Mouse (Mus musculus): ENCODE results near the gene Adamts7.

The Adamts7 gene

DNA sequence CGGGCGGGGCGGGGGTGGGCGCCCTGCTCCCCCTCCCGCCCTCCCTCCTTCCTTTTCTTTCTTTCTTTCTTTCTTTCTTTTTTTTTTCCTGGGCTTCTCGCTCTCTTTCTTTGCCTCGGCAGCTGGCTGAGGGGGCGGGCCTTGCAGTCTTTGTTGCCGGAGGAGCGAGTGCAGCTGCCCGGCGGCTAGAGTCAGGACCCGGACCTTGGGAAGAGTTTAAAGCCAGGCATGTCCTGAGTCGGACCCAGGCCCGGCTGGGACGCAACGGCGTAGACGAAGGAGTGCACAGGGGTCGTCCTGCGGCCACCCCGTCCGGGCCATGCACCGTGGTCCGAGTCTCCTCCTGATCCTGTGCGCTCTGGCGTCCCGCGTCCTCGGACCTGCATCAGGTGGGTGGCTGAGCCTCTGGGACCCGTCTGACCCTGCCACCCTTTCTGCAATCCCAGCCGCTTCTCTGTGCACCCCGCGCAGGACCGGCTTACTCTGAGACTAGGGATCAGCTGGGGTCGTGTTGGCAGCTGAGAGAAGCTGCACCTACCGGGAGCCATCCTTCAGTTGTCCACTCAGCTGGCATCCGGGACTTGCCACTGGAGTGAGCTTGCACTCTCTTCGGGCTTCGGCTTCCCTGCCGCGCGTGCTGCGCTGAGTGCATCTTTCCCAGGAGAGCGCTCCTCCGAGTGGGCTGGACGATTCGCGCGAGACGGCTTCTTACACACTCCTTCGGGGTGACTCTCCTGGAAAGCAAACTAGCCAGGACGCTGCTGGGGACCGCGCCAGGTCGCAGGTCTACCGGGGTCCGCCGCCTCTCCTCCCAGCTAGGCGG, at the start of gene Adamts7:
Gene Adamts7 (plus strand): TSS at position 144 of the 823 bp plus-strand sequence.
- DNase-seq (ENCODE audit: low read depth, low spot score) = no peak

DNA sequence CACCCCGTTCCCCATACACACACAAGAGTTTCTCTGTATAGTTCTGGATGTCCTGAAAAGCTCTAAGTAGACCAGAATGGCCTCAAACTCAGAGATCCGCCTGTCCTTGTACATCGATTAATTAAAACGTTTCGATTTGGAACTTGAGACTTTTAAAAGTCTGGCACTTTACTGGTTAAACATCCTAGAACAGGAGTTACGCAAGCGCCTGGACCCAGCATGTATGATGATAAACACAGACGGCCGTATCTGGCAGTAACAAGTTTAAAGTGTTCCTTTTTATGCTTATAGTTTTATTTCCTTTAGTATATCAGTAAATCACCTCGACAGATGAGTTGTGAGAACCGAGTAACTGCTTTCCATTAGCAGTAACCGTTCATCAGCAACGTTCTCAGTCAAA, 49.7 kb upstream of the Adamts7 start:
- DNase-seq (ENCODE audit: low read depth, low spot score) = no peak

DNA sequence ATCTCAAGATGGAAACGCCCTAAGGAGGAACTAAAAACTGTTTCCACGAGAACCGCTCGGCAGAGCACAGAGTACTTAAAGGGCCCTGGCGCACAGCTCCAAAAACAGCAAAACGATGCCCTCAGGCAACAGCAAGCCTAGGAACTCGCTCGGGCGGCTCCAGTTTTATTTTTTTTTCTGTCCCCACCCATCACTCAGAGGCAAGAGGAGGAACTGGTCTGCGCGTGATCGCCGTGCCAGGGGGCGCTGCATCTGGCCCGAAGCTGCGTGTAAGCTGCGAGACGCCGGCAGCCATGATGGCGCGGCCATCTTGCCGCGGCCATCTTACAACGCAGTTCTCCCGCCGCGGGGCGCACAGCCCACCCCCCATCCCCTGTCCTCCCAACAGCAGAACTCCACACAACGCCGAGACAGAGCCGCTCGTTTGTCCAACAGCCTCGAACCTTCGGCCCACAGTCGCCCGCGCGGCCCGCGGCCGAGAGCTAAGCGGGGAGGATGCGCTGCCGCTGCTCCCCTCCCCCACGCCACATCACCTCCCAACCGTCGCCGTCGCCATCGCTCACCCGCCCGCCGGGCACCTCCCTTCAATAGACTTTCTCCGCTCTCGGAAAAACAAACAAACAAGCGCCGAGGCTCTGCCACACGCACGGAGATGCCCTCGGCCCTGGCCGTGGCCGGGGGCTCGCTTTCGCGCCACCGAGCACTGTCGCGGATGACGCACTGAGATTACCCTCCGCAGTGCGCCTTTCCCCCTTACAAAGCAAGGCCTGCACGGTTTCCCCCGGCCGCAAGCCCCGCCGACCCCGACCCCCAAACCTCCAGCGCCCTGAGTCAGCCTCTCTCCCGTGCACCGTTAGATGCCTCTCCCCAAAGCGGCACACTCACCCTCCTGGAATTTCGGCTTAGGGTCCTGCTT, 49.0 kb upstream of the Adamts7 start:
- DNase-seq (ENCODE audit: low read depth, low spot score) = peak; percentile 78

DNA sequence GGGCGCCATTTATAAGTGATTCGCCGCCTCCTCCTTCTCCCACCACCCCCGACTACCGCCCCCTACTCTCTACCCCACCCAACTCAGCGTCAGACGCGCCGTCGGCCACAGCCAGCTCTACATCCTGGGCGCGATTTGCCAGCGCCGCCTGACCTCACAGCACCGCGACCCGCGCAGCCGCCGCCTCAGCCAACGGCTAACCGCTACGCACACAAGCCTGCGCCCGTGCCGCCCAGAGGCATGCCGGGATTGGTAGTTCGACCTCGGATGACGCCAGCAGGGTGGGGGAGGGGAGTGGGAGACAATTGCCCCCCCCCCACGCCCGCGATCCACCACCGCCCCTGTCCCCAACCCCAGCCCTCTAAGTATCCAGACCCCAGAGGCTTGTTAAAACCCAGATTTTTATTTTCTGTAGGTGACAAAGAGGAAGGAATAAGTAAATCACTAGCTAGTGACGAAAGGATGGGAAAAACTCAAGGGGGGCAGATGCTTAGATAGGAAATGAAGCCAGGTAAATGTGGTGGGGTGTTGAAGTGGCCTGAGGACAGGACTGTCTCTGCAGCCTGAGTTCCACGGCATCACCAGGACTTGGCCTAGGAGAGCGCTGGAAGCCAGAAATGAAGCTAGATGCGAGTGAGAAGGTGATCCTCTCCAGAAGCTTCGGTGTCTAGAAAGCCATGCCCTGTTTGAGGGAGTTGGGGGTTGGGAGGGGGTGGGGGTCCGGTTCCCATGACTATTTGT, 48.1 kb upstream of the Adamts7 start, which contains the start of gene Morf4l1:
Gene Morf4l1 (minus strand): TSS at position 208 of the 741 bp plus-strand sequence.
- peak; percentile 87 for DNase-seq (ENCODE audit: low read depth, low spot score)

DNA sequence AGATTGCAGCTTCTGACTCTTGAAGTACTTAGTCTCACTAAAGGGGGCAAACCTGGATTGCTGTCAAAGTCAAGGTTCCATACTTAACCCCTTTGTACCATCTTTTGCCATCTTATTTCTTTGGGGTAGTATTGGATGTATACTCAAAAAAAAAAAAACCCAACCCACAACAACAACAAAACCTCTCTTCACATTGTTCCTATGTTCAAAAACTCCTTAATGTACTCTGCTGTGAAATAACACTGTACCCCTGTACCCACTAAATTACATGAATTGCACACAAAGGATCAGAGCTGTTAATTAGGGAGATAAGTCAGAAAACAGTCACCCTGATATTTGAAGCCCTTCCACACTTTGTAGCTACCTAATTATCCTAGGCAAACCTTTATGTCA, 47.6 kb upstream of the Adamts7 start:
- DNase-seq (ENCODE audit: low read depth, low spot score) = no peak

DNA sequence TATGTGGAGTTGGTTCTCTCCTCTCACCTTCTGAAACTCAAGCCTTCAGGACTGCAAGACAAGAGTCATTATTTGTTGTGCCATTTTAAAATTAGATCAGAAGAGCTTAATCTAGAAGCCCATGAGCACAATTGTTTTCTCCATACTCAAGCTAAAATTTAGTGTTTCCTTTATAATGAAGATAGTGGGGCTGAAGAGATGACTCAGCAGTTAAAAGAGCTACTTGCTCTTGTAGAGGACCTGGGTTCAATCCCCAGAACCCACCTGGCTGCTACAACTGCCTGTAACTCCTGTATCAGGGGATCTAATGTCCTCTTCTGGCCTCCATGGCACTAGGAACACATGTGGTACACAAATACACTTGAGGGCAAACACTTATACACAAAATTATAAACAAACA, 45.6 kb upstream of the Adamts7 start:
- DNase-seq (ENCODE audit: low read depth, low spot score) = no peak

DNA sequence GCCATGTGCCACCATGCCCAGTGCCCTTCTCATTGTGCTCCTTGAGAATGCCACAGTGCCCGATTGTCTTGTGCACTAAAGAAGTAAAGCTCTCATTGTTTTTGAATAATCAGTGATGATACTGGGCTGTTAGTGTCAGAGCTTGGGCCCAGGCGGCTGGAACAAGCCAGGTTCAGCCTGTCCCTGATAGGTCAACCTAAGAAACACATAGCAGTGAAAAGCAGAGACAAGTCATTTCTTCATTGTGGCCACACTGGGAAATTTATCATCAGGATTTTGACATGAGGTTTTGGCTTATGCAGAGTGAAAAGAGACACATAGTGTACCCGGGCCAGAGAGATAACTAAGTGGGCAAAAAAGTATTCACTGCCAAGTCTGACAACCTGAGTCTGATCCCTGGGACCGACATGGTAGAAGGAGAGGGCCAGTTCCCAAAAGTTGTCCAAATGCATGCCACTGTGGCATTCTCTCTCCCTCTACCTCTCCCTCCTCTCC, 40.6 kb upstream of the Adamts7 start:
- DNase-seq (ENCODE audit: low read depth, low spot score) = no peak

DNA sequence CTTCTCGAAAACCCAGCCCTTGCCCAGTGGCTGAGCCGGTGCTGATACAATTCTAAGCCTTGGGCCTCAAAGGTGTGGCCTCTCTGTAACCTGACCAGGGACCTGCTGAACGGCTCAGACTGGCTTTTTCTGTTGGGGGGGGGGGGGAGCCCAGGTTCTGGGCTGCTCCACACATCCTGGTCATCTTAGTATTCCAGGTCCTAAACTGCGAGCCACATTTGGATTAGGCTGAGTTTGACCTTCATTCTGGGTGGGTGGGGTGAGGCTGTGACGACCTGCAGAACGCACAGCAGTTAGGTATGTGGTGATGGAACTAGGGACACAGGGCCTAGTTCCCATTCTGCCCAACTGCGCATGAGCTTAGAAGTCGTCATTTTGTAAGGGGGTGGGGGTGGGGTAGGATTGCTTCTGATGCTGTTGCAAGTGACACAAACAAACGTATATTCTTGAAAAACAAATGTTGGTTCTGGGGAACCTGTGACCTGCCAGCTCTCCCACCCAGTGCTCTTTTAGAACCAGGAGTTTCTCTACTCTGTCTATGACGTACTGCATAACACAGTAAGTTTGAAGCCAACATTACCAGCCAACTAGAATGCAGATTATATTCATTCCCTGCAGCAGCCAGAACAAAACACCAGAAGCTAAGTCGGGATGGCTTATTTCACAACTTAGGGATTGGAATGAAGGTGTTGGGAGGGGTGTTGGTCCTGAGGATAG, 38.6 kb upstream of the Adamts7 start:
- DNase-seq (ENCODE audit: low read depth, low spot score) = no peak

DNA sequence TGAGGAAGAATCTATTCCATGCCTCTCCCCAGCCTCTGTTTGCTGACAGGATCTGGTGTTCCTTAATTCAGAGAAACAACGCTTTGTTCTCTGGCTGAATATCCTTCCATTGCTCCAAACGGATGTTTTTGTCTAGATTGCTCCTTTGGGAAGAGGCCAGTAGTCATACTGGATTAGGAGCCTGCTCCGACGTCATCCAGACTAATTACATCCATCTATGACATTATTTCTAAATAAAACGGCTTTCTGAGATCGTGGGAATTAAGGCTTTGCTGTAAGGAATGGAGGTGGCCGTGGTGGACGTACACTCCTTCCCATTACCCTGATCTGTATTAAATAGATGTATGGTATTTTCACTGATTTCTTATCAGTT, 38.0 kb upstream of the Adamts7 start:
- DNase-seq (ENCODE audit: low read depth, low spot score) = no peak

DNA sequence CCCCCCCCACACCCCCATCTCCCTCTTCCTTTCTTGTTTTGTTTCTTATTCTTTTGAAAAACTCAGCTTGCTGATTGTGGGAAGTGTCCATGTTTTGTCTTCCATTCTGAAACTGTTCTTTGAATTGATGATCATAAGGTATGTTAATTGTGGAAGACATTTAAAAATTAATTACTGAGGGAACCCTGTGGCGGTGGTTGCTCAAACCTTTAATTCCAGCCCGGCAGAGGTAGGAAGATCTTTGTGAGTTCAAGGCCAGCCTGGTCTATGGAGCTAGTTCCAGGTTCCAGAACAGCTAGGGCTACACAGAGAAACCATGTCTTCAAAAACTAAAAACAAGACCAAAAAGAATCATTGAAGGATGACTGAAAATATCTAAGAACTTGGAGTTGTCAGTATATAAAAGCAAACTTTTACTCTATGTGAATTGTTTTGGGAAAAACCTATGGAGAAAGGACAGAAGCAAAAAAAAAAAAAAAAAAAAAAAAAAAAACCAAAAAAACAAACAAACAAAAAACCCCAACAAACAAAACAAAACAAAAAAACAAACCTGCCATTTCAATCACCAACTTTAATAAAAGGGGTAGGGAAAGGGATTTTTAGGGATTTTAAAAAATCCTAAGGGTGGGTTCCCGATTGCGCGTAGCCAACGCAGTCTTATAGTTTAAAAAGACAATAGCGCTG, 37.3 kb upstream of the Adamts7 start:
- no peak for DNase-seq (ENCODE audit: low read depth, low spot score)

DNA sequence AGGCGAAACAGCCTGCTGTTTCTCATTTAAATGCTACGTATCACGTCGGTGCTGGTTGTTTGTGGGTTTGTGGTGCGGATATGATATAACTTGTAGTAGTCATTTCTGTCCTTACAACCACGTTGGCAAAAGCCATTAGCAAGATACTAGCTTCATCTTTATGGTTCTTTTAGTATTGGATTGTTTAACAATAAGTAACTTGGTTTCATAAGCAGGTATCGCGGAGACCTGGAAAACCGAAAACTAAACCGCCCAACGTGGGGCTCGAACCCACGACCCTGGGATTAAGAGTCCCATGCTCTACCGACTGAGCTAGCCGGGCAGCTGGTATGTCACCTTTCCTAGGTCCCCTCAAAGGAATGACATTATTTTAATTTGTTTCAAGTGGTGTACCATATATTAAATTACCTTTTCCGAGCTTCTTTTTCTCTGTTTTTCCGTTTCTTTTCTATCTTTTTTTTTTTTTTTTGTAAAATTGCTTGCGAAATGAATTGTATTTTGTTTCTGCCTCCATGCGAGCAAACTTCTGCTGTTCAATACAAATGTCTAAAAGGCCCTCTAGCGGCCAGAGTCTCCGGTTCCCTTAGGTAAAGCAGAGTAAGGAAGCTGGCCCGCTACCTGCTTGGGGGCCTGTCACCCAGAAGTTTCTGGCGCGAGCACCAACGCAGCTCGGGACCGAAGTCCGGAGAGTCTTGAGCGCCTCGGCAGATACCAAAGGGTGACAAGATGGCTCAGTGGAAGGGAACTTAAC, 36.4 kb upstream of the Adamts7 start:
- peak; percentile 71 for DNase-seq (ENCODE audit: low read depth, low spot score)

DNA sequence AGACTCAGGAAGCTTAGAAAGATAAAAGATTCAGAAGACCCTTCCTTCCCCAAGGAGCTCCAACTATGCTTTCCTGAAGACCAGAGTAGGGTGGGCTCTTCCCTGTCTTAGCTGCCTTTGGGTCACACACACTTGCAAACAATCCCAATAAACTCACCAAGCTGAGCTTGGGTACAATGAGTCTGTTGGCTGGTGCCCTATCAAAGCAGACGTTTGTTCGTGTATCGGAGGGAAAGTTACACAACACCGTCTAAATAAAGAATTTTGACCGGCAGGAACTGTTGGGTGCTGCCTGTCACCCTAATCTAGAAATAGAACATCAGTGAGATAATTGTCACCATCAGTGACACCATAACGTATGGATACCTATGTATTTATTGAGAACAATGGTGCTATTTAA, 35.7 kb upstream of the Adamts7 start:
- no peak for DNase-seq (ENCODE audit: low read depth, low spot score)

DNA sequence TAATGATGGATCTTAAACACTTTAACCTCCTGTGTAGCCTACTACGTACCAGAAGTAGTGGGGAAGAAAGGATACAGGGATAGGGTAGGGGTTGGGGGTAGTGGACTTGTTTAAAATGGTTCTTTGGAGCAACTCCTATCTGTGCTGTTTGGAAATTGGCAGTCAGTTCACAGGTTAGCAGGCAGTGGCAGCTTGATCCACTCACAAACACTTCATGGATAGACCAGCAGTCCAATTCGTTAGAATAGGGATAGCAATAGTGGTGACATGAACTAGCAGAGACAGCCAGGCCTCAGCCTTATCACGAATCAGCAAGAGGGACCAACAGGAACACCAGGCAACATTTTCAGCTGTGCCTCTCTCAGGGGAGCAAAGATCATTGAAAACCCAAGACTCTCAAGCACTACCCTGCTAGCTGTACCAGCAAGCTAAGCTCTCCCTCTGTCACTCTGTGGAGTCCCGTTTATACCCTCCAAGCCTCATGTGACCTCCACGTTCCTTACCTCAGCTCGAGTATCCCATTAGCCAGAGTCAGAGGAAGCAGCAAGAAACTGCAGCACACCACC, 34.1 kb upstream of the Adamts7 start:
- no peak for DNase-seq (ENCODE audit: low read depth, low spot score)

DNA sequence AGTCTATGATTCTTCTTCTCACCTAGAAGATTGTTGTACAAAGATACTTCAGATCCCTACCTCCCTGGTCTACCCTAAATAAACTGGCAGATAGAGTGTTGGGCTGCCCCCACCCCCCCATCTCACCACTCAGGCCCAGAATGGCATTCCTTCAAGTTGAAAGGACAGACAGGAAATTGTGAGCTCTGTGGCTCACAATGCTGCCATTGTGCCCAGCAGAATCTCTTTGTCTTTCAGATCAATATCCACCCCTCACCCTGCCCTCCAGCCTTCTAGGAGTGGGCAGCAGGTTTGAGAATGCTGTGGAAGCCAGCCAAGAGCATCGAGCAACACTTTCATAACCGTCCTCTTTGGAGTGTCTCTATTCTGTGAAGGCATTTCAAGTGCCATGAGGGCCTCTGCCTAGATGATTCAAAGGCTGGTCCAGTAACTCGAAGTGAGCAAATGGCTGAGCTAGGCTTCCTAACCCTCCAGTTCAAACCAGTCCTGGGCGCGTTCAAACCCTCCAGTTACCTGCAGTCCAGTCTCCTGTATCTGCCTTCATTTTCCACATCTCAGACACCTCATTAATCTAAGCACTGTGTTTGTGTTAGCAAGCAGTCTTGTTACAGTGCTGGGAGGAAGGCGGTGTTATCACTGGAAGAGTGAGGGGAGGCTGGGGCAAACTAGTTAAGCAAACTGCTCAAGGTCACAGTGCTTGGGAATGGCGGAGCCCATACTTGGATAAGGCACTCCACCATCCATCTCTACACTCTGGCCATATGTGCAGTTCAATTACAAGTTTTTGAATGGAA, 29.1 kb upstream of the Adamts7 start:
- no peak for DNase-seq (ENCODE audit: low read depth, low spot score)

DNA sequence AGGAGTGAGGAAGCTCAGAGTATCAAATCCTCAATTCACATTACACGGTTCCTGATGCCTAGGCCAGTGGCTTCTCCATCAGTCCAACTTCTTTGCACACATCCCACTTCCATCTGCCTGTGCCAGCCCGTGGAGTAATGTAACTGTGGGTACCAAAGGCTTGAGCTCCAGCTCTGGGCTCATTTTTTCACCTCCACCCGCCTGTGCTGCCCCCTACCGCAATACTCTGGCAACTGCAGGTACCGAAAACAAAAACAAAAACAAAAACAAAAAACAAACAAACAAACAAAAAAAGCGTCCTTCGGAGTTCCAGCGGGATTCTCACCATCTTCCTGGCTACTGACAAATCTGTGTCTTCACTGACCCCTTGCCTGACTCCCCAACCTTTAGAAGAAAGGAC, 27.4 kb upstream of the Adamts7 start:
- no peak for DNase-seq (ENCODE audit: low read depth, low spot score)

DNA sequence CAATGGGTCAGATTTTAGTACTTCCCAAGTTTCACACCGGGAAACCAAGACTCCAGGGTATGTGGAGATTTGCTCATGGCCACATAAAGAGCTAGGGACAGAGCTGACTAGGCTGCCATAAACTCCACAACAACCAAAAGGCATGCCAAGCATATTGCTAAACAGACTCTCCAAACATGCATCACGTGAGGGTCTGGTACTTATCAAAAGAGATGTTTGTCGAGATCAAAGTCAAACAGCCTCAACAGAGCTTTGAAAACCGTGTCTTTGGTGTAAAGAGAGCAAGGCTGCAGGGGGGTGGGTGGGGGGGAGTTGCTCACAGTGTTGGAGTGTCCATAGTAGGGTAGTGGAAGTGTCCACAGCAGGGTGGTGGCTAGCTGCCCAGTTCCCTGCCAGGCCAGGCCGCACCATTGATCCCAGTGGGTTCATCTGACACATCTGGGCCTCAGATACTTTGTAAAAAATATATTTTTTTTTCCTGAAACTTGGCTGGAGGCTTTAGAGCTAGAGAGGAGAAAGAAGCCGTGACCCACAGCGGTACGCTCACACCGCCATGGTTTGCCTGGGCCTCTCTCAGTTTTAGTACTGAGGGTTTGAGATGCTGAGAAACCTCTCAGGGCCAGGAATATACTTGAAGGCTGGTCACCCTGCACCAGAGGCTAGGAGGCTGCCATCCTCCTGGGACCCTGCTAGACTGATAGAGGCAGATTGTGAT, 26.7 kb upstream of the Adamts7 start:
- no peak for DNase-seq (ENCODE audit: low read depth, low spot score)

DNA sequence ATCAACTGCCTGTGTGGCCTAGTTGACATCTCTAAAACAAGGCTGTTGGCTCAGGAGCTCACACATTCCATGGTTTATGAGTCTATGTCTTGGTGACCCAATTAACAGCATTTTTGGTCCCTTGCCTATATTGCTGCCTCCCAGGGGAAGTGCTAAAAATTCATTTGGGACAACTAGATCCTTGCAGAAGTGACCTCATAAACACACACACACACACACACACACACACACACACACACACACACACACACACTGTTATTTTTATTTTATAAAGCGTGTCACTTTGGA, 26.2 kb upstream of the Adamts7 start:
- DNase-seq (ENCODE audit: low read depth, low spot score) = no peak

DNA sequence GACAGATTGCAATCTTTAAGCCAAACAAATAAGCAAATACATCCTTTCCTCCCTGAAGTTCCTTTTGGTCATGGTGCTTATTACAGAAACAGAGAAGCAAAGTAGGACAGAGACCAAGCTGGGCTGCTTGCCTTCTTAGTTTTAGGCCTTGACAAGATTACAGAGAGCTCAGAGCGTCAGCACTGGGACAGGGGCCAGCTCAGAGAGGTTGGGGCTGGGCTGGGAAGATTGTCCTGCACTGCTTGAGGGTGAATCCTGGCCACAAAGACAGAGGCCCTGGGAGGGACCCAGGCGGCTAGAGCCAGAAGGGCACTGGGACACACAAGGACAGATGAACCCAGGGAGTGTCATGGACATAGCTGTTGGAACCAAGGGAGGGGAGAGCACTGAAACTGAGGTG, 17.1 kb upstream of the Adamts7 start:
- no peak for DNase-seq (ENCODE audit: low read depth, low spot score)

Data from WW6 (cell line).